Mouse (Mus musculus): ENCODE measurements around the gene Arhgef11. TPM values are rescaled to one million over a fixed set of nuclear protein-coding genes. Genes with fewer than 3 reads are reported as not detected.
"Not testable (repeated sequence)": the region's sequence is repeated elsewhere in the genome, so short reads cannot be mapped to it uniquely, and the experiment has no call there.

The Arhgef11 gene
- total RNA-seq (2021), result 10 to 100 TPM; 57.2 to 60.8 TPM
- long read RNA-seq, experiment 1, full-length matches to known transcripts, result 1 of 21 reads
- long read RNA-seq, experiment 1, partial matches to known transcripts, result 11 of 21 reads
- long read RNA-seq, experiment 1, other reads (novel, unspliced or antisense), result 9 of 21 reads
- long read RNA-seq, experiment 2, partial matches to known transcripts, result 16 of 23 reads
- long read RNA-seq, experiment 2, other reads (novel, unspliced or antisense), result 7 of 23 reads

- peak; percentile 59 to 61 for DNase-seq (ENCODE audit: low spot score in 2 of 2)
Measured at GRCm38 (mm10) chr3:87616957-87617810, at the start of gene Arhgef11. TSS of gene Arhgef11 (plus strand) at chr3:87617559.

- DNase-seq (ENCODE audit: low spot score in 2 of 2), result no peak
Measured at GRCm38 (mm10) chr3:87568681-87569080, 48.7 kb upstream of the Arhgef11 start.

- DNase-seq (ENCODE audit: low spot score in 2 of 2), result no peak
Measured at GRCm38 (mm10) chr3:87575766-87576165, 41.6 kb upstream of the Arhgef11 start.

- DNase-seq (ENCODE audit: low spot score in 2 of 2), result no peak
Measured at GRCm38 (mm10) chr3:87582259-87582658, 35.1 kb upstream of the Arhgef11 start.

GRCm38 (mm10) chr3:87593793-87594192, 23.6 kb upstream of the Arhgef11 start:
- DNase-seq (ENCODE audit: low spot score in 2 of 2), result no peak

GRCm38 (mm10) chr3:87595328-87595727, 22.0 kb upstream of the Arhgef11 start:
- not testable (repeated sequence) for DNase-seq (ENCODE audit: low spot score in 2 of 2)

GRCm38 (mm10) chr3:87601077-87601476, 16.3 kb upstream of the Arhgef11 start:
- DNase-seq (ENCODE audit: low spot score in 2 of 2), result not testable (repeated sequence)

- no peak for DNase-seq (ENCODE audit: low spot score in 2 of 2)
Measured at GRCm38 (mm10) chr3:87616354-87616753, 1.0 kb upstream of the Arhgef11 start.

GRCm38 (mm10) chr3:87617811-87618130, 412 bp downstream of the Arhgef11 start:
- DNase-seq (ENCODE audit: low spot score in 2 of 2), result peak in 1 of 2 experiments; percentile 43

GRCm38 (mm10) chr3:87618240-87618639, 881 bp downstream of the Arhgef11 start:
- DNase-seq (ENCODE audit: low spot score in 2 of 2), result no peak

- no peak for DNase-seq (ENCODE audit: low spot score in 2 of 2)
Measured at GRCm38 (mm10) chr3:87618981-87619710, 1.8 kb downstream of the Arhgef11 start.

- no peak for DNase-seq (ENCODE audit: low spot score in 2 of 2)
Measured at GRCm38 (mm10) chr3:87620218-87620891, 3.0 kb downstream of the Arhgef11 start.

GRCm38 (mm10) chr3:87624899-87625298, 7.5 kb downstream of the Arhgef11 start:
- DNase-seq (ENCODE audit: low spot score in 2 of 2), result no peak

- DNase-seq (ENCODE audit: low spot score in 2 of 2), result peak in 1 of 2 experiments; percentile 32
Measured at GRCm38 (mm10) chr3:87630899-87631298, 13.5 kb downstream of the Arhgef11 start.

GRCm38 (mm10) chr3:87631408-87631807, 14.0 kb downstream of the Arhgef11 start:
- DNase-seq (ENCODE audit: low spot score in 2 of 2), result no peak

GRCm38 (mm10) chr3:87635514-87635913, 18.2 kb downstream of the Arhgef11 start:
- no peak for DNase-seq (ENCODE audit: low spot score in 2 of 2)

GRCm38 (mm10) chr3:87643453-87643852, 26.1 kb downstream of the Arhgef11 start:
- no peak for DNase-seq (ENCODE audit: low spot score in 2 of 2)

GRCm38 (mm10) chr3:87646174-87646573, 28.8 kb downstream of the Arhgef11 start:
- DNase-seq (ENCODE audit: low spot score in 2 of 2), result no peak

GRCm38 (mm10) chr3:87649063-87649462, 31.7 kb downstream of the Arhgef11 start:
- DNase-seq (ENCODE audit: low spot score in 2 of 2), result no peak

- DNase-seq (ENCODE audit: low spot score in 2 of 2), result no peak
Measured at GRCm38 (mm10) chr3:87658348-87658747, 41.0 kb downstream of the Arhgef11 start.
